ENCODE assay signal across 9 mouse cellular contexts in genomic region chr9:84117337-84117736, GRCm38 (mm10).
DNase-seq lines count a peak whose midpoint lies in the region; ATAC-seq and TF ChIP-seq lines count a peak whose summit lies in the region.
"Had no signal": no experiment of that assay in that cellular context is flagged by ENCODE, and none has a peak within 500 bp of the region (broad histone marks: within the 10 kb centered on the region; RNA-seq: fewer than 3 reads in every experiment).

No protein-coding gene starts in this region.

- no peaks in the 10 kb centered on the region for H3K27me3 ChIP-seq in heart, embryonic 11.5 days (ENCODE audit: control insufficient read depth, insufficient read depth, low read length)
- no peaks in the 10 kb centered on the region for H3K27me3 ChIP-seq in midbrain, embryonic 10.5 days (ENCODE audit: low read depth, poor library complexity, severe bottlenecking)
- no peaks in the 10 kb centered on the region for H3K27me3 ChIP-seq in midbrain, embryonic 11.5 days (ENCODE audit: control insufficient read depth, insufficient read depth, low read length)
- H3K27me3 ChIP-seq in neural tube, embryonic 14.5 days (ENCODE audit: control insufficient read depth, insufficient read depth, low read length), result no peaks in the 10 kb centered on the region

- no peak overlapping the region for H3K4me2 ChIP-seq in heart, embryonic 11.5 days
- H3K4me2 ChIP-seq in midbrain, embryonic 11.5 days, result no peak overlapping the region
- H3K4me2 ChIP-seq in neural tube, embryonic 14.5 days (ENCODE audit: low read depth, low read length), result no peak overlapping the region

- H3K36me3 ChIP-seq in heart, embryonic 11.5 days (ENCODE audit: control insufficient read depth, insufficient read depth, low read length), result no peaks in the 10 kb centered on the region
- H3K36me3 ChIP-seq in midbrain, embryonic 10.5 days, result no peaks in the 10 kb centered on the region
- H3K36me3 ChIP-seq in midbrain, embryonic 11.5 days (ENCODE audit: control insufficient read depth, insufficient read depth, low read length), result no peaks in the 10 kb centered on the region
- no peaks in the 10 kb centered on the region for H3K36me3 ChIP-seq in neural tube, embryonic 14.5 days (ENCODE audit: control insufficient read depth, insufficient read depth, low read length)

- H3K4me3 ChIP-seq in heart, embryonic 11.5 days (ENCODE audit: low read depth, low read length), result no peak overlapping the region
- H3K4me3 ChIP-seq in midbrain, embryonic 10.5 days, result no peak overlapping the region
- no peak overlapping the region for H3K4me3 ChIP-seq in midbrain, embryonic 11.5 days (ENCODE audit: low read depth, low read length)
- no peak overlapping the region for H3K4me3 ChIP-seq in bone marrow, adult 2 months (replicated peaks; ENCODE audit: control insufficient read depth, low read depth, low read length)
- no peak overlapping the region for H3K4me3 ChIP-seq in neural tube, embryonic 14.5 days (ENCODE audit: low read depth, low read length)
- H3K4me3 ChIP-seq: erythroblast, embryonic 14.5 days had no signal

- TF ChIP-seq CTCF in bone marrow, adult 2 months (IDR thresholded peaks at IDR 0.05; ENCODE audit: control insufficient read depth, insufficient read depth, low read length), result peak; percentile 9; the same call in 1 of the 2 replicates

- WGBS in heart, embryonic 11.5 days (ENCODE audit: insufficient replicate concordance), result 79% methylated on average over 5 of the region's 5 CpGs
- 81% methylated on average over 5 of the region's 5 CpGs for WGBS in midbrain, embryonic 10.5 days
- 87% methylated on average over 5 of the region's 5 CpGs for WGBS in midbrain, embryonic 11.5 days
- 88% methylated on average over 5 of the region's 5 CpGs for WGBS in bone marrow, adult 2 months
- 64% methylated on average over 5 of the region's 5 CpGs for WGBS in neural tube, embryonic 14.5 days

- peaks cover 4% of the 10 kb centered on the region; the same call in 1 of the 2 replicates for H3K4me1 ChIP-seq in heart, embryonic 11.5 days (ENCODE audit: control insufficient read depth, insufficient read depth, low read length)
- peaks cover 4% of the 10 kb centered on the region for H3K4me1 ChIP-seq in midbrain, embryonic 10.5 days
- H3K4me1 ChIP-seq in midbrain, embryonic 11.5 days (ENCODE audit: control insufficient read depth, insufficient read depth, low read length), result no peaks in the 10 kb centered on the region
- no peaks in the 10 kb centered on the region for H3K4me1 ChIP-seq in bone marrow, adult 2 months (ENCODE audit: control insufficient read depth, insufficient read depth, low read length)
- H3K4me1 ChIP-seq in neural tube, embryonic 14.5 days (ENCODE audit: control insufficient read depth, insufficient read depth, low read length), result no peaks in the 10 kb centered on the region

- DNase-seq in heart, postnatal 4 days, result peak; percentile 44
- peak; percentile 16 for DNase-seq in midbrain, embryonic 10.5 days (ENCODE audit: low spot score)
- DNase-seq in midbrain, embryonic 11.5 days (ENCODE audit: low spot score, missing footprints), result no peak
- DNase-seq in left cerebral cortex, adult 18-20 months (ENCODE audit: low spot score in 2 of 2), result no peak
- DNase-seq: lung, postnatal 36 days had no signal

- no peak for ATAC-seq in heart, embryonic 11.5 days (replicated peaks; ENCODE audit: insufficient number of reproducible peaks, low FRiP score, low TSS enrichment)
- ATAC-seq in midbrain, embryonic 11.5 days (ENCODE audit: low FRiP score), result no peak
- ATAC-seq in neural tube, embryonic 14.5 days (ENCODE audit: low read depth), result peak; percentile 31; the same call in 1 of the 2 replicates

- H3K9me3 ChIP-seq in heart, embryonic 11.5 days (replicated peaks; ENCODE audit: control insufficient read depth, low read length), result no peaks in the 10 kb centered on the region
- H3K9me3 ChIP-seq in midbrain, embryonic 10.5 days (replicated peaks), result no peaks in the 10 kb centered on the region
- H3K9me3 ChIP-seq in midbrain, embryonic 11.5 days (ENCODE audit: control insufficient read depth, low read length), result no peaks in the 10 kb centered on the region
- no peaks in the 10 kb centered on the region for H3K9me3 ChIP-seq in neural tube, embryonic 14.5 days (ENCODE audit: control insufficient read depth, low read length)

- H3K27ac ChIP-seq in heart, embryonic 11.5 days (ENCODE audit: low read depth, low read length), result no peak overlapping the region
- H3K27ac ChIP-seq in midbrain, embryonic 10.5 days (replicated peaks), result no peak overlapping the region
- no peak overlapping the region for H3K27ac ChIP-seq in midbrain, embryonic 11.5 days (ENCODE audit: low read depth, low read length)
- no peak overlapping the region for H3K27ac ChIP-seq in bone marrow, adult 2 months (ENCODE audit: control insufficient read depth, insufficient read depth, low read depth, low read length, poor library complexity)
- H3K27ac ChIP-seq in neural tube, embryonic 14.5 days (ENCODE audit: low read depth, low read length), result no peak overlapping the region

- TF ChIP-seq POLR2A in bone marrow, adult 2 months (IDR thresholded peaks at IDR 0.05; ENCODE audit: borderline replicate concordance, control insufficient read depth, low read depth, low read length), result no peak

- no peak overlapping the region for H3K9ac ChIP-seq in heart, embryonic 11.5 days (ENCODE audit: low read depth, low read length)
- no peak overlapping the region for H3K9ac ChIP-seq in midbrain, embryonic 11.5 days (ENCODE audit: low read length)
- no peak overlapping the region for H3K9ac ChIP-seq in neural tube, embryonic 14.5 days (replicated peaks; ENCODE audit: low read depth, low read length)

Comparison
In these comparisons a context has a peak if more than half of its experiments do, and no peak if none do; other contexts are left out.
1. DNase-seq: peak in heart, postnatal 4 days (single experiment) and midbrain, embryonic 10.5 days (single experiment); none in midbrain, embryonic 11.5 days (single experiment) and left cerebral cortex, adult 18-20 months (0 of 2).